Mouse (Mus musculus) adrenal gland, postnatal 10 days (tissue): ENCODE measurements around the gene Larp4b. TPM values are rescaled to one million over a fixed set of nuclear protein-coding genes. Genes with fewer than 3 reads are reported as not detected.

Source experiments
- total RNA-seq, 2 experiments: library from RNA; stranded (reverse); gene quantifications; 2 replicates each; pipeline ENCODE4 v1.2.3; 2021

Gene Larp4b
- total RNA-seq, 2 experiments from 2014 or later, result 59.9 to 68.7 TPM

Other genes with a start within 250 kb of the Larp4b start
- 10 to 100 TPM; 28.5 to 36.1 TPM for gene Wdr37, start 222.0 kb upstream of the Larp4b start, total RNA-seq
- 10 to 100 TPM; 16.1 to 20.7 TPM for gene Idi1, start 208.4 kb upstream of the Larp4b start, total RNA-seq
- gene Gm9745, start 145.7 kb upstream of the Larp4b start, total RNA-seq, result not detected
- gene Idi2, start 141.0 kb upstream of the Larp4b start, total RNA-seq, result not detected
- 10 to 100 TPM; 59.4 to 60.0 TPM for gene Gtpbp4, start 97.8 kb upstream of the Larp4b start, total RNA-seq
- gene Dip2c, start 182.6 kb downstream of the Larp4b start, total RNA-seq, result 10 to 100 TPM; 19.5 to 21.3 TPM